Mouse (Mus musculus) forelimb bud, embryonic 11.5 days (tissue): Measurements from ENCODE around the gene Kbtbd4.

Experiments
- DNase-seq: peaks from one replicate; pipeline ENCODE4 v3.0.0-alpha.2; 2012; ENCODE audit warnings: low read depth, low spot score

The Kbtbd4 gene

GRCm38 (mm10) chr2:90956053-90956452 is 51.5 kb downstream of the Kbtbd4 start:
- no peak for DNase-seq

DNA sequence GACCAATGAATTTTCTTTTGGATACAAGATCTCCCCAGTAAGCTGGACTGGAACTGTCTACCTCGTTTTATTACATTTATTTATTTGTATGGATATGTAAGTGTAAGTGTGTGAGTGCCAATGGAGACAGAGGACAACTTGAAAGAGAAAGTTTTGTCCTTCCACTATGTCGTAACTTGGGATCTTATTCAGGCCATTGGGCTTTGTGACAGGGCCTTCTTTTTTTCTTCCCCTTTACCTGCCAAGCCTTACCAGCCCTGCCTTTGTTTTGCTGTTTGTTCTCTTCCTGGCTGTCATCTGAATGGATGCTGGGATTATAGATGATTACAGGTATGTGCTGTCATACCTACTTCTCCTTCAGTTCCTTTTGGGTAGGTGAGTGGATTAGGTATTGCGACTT is 54.3 kb downstream of the Kbtbd4 start:
- no peak for DNase-seq

GRCm38 (mm10) chr2:90960012-90960411 is 55.5 kb downstream of the Kbtbd4 start:
- DNase-seq: no peak
